Mouse (Mus musculus) kidney, adult 2 months (tissue): Measurements from ENCODE around the gene Elmod3.

Experiments used
- CTCF ChIP-seq: fragments of 200-500 bp; conservative IDR thresholded peaks from 2 replicates; pipeline ENCODE4 v1.5.1; 2011; ENCODE audit warnings: low read depth, mild to moderate bottlenecking, control low read depth, low read length, moderate library complexity, mixed read lengths; ENCODE audit not compliant: insufficient read depth, insufficient read length
- POLR2A ChIP-seq: fragments of 200-500 bp; IDR thresholded peaks from one replicate; pipeline ENCODE4 v1.6.1; 2011; ENCODE audit warnings: low read depth, low read length, control low read depth

DNA sequence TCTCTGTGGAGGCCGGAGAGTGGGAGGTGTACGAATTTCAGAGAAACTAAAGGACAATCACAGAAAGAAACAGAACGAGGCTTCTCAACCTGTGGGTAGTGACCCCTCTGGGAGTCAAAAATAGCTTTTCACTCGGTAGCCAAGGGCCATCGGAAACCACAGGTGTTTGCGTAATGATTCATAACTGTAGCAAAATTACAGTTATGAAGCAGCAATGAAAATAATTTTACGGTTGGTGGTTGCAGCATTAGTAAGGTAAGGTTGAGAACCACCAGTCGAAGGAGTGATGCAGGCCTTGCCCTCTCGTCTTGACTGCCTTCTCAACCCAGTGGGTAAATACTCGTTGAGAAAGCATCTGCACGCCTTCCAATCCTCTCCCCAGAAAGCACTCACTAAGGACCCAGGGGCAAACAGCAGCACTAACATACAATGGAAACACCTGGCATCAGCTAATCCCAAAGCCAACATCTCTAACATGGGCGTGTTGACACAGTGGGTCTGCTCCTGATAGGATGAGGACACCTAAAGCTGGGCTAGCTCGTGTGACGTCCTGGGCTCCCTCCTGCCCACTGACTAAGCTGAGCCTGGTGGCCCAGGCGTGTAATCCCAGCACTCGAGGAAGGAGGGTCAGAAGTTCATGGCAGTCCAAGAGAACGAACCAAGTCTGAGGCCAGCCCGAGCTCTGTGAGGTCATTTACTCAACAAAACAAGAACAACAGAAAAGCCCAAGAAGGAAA lies 43.2 kb upstream of the Elmod3 start:
- TF ChIP-seq CTCF = no peak
- no peak for TF ChIP-seq POLR2A
